Mouse (Mus musculus): ENCODE measurements around the gene Gm11549.
A peak's percentile ranks its signal among the peaks of the same experiment; 100 is the strongest.

GRCm38 (mm10) chr3:36495436-36495835, 26.2 kb downstream of the Gm11549 start:
- peak; percentile 58; the same call in 1 of the 2 replicates for TF ChIP-seq ZC3H11A (IDR thresholded peaks at IDR 0.05; ENCODE audit: low read depth, low read length)
- TF ChIP-seq HCFC1 (IDR thresholded peaks at IDR 0.05; ENCODE audit: low read depth, low read length), result no peak
- no peak for TF ChIP-seq USF2 (conservative IDR thresholded peaks at IDR 0.05; ENCODE audit: low read depth, low read length)

All from CH12.LX (cell line).